In the genomic region with DNA sequence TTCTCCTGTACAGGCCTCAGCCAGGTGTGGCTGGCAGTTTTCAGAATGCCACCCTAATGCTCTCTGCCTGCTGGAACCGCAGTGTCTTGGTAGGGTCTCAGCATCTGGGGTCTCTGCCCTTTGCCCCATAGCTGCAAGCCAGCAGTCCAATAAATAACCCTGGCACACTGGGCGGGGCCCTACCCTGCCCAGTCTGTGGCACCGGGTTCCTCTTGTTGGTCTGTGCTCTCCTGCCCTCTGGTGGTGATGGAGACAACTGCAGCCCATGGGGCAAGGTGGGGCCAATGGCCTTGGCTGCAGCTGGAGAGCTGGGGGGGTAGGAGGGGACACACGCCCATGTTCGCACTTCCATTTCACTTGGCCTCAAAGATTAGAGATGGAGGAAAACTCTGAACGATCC, we compare ENCODE assay signal across 9 mouse cellular contexts.
DNase-seq lines count a peak whose midpoint lies in the region; ATAC-seq and TF ChIP-seq lines count a peak whose summit lies in the region.
"Had no signal": no experiment of that assay in that cellular context is flagged by ENCODE, and none has a peak within 500 bp of the region (broad histone marks: within the 10 kb centered on the region; RNA-seq: fewer than 3 reads in every experiment).

No protein-coding gene starts in this region.

- H3K9ac ChIP-seq in embryonic facial prominence, embryonic 12.5 days, result no peak overlapping the region
- H3K9ac ChIP-seq in kidney, postnatal 0 days (ENCODE audit: low read depth, low read length), result no peak overlapping the region
- H3K9ac ChIP-seq in liver, embryonic 11.5 days (ENCODE audit: low read depth, low read length), result no peak overlapping the region
- no peak overlapping the region for H3K9ac ChIP-seq in neural tube, embryonic 13.5 days
- no peak overlapping the region for H3K9ac ChIP-seq in stomach, embryonic 16.5 days (ENCODE audit: low read length)
- H3K9ac ChIP-seq: embryonic facial prominence, embryonic 13.5 days had no signal

- no peak overlapping the region for H3K4me3 ChIP-seq in embryonic facial prominence, embryonic 12.5 days
- no peak overlapping the region for H3K4me3 ChIP-seq in heart, embryonic 10.5 days
- no peak overlapping the region for H3K4me3 ChIP-seq in kidney, postnatal 0 days (replicated peaks; ENCODE audit: low read depth, low read length)
- H3K4me3 ChIP-seq in liver, embryonic 11.5 days (ENCODE audit: low read depth, low read length), result no peak overlapping the region
- H3K4me3 ChIP-seq in neural tube, embryonic 13.5 days, result no peak overlapping the region
- H3K4me3 ChIP-seq in stomach, embryonic 16.5 days (replicated peaks; ENCODE audit: low read length), result no peak overlapping the region
- H3K4me3 ChIP-seq: embryonic facial prominence, embryonic 13.5 days had no signal

- 0 out of 2 replicates have a peak, but pooled peaks have one; percentile 48 for ATAC-seq in embryonic facial prominence, embryonic 12.5 days (ENCODE audit: insufficient number of reproducible peaks, insufficient read depth, low FRiP score, low TSS enrichment)
- ATAC-seq in kidney, postnatal 0 days (replicated peaks; ENCODE audit: low FRiP score, low read depth), result peak; percentile 68
- no peak; the same call in 1 of the 2 replicates for ATAC-seq in liver, embryonic 11.5 days (replicated peaks; ENCODE audit: low FRiP score)
- 0 out of 2 replicates have a peak, but pooled peaks have one; percentile 21 for ATAC-seq in neural tube, embryonic 13.5 days (ENCODE audit: low read depth)
- ATAC-seq in stomach, embryonic 16.5 days (ENCODE audit: insufficient read depth, low FRiP score), result peak; percentile 54; the same call in 1 of the 2 replicates

- 26% methylated on average over 6 of the region's 6 CpGs for WGBS in embryonic facial prominence, embryonic 12.5 days
- 25% methylated on average over 6 of the region's 6 CpGs for WGBS in heart, embryonic 10.5 days
- 21% methylated on average over 6 of the region's 6 CpGs for WGBS in kidney, postnatal 0 days
- 17% methylated on average over 6 of the region's 6 CpGs for WGBS in liver, embryonic 11.5 days
- WGBS in neural tube, embryonic 13.5 days, result 30% methylated on average over 6 of the region's 6 CpGs
- WGBS in stomach, embryonic 16.5 days, result 22% methylated on average over 6 of the region's 6 CpGs

- no peak overlapping the region for H3K27ac ChIP-seq in embryonic facial prominence, embryonic 12.5 days
- no peak overlapping the region for H3K27ac ChIP-seq in heart, embryonic 10.5 days
- no peak overlapping the region for H3K27ac ChIP-seq in kidney, postnatal 0 days
- no peak overlapping the region for H3K27ac ChIP-seq in liver, embryonic 11.5 days (ENCODE audit: low read depth, low read length)
- H3K27ac ChIP-seq in neural tube, embryonic 13.5 days (replicated peaks), result no peak overlapping the region
- H3K27ac ChIP-seq in stomach, embryonic 16.5 days (ENCODE audit: low read length), result no peak overlapping the region
- H3K27ac ChIP-seq: embryonic facial prominence, embryonic 13.5 days had no signal

- H3K36me3 ChIP-seq in embryonic facial prominence, embryonic 12.5 days, result no peaks in the 10 kb centered on the region
- H3K36me3 ChIP-seq in heart, embryonic 10.5 days, result no peaks in the 10 kb centered on the region
- H3K36me3 ChIP-seq in kidney, postnatal 0 days (ENCODE audit: insufficient read depth, low read length), result no peaks in the 10 kb centered on the region
- no peaks in the 10 kb centered on the region for H3K36me3 ChIP-seq in liver, embryonic 11.5 days (ENCODE audit: control insufficient read depth, insufficient read depth, low read length)
- H3K36me3 ChIP-seq in neural tube, embryonic 13.5 days, result no peaks in the 10 kb centered on the region; the same call in 1 of the 2 replicates
- no peaks in the 10 kb centered on the region for H3K36me3 ChIP-seq in stomach, embryonic 16.5 days (ENCODE audit: control insufficient read depth, insufficient read depth, low read length)
- H3K36me3 ChIP-seq: embryonic facial prominence, embryonic 13.5 days had no signal

- no peaks in the 10 kb centered on the region for H3K9me3 ChIP-seq in embryonic facial prominence, embryonic 12.5 days
- H3K9me3 ChIP-seq in heart, embryonic 10.5 days, result no peaks in the 10 kb centered on the region
- H3K9me3 ChIP-seq in kidney, postnatal 0 days (replicated peaks; ENCODE audit: low read length), result no peaks in the 10 kb centered on the region
- H3K9me3 ChIP-seq in liver, embryonic 11.5 days (ENCODE audit: control insufficient read depth, low read length), result no peaks in the 10 kb centered on the region
- no peaks in the 10 kb centered on the region for H3K9me3 ChIP-seq in neural tube, embryonic 13.5 days
- no peaks in the 10 kb centered on the region for H3K9me3 ChIP-seq in stomach, embryonic 16.5 days (replicated peaks; ENCODE audit: control insufficient read depth, low read length)
- H3K9me3 ChIP-seq: embryonic facial prominence, embryonic 13.5 days had no signal

- H3K4me1 ChIP-seq in embryonic facial prominence, embryonic 12.5 days, result 0 out of 2 replicates have a peak, but pooled peaks cover 2% of the 10 kb centered on the region
- H3K4me1 ChIP-seq in heart, embryonic 10.5 days, result no peaks in the 10 kb centered on the region; the same call in 1 of the 2 replicates
- no peaks in the 10 kb centered on the region for H3K4me1 ChIP-seq in kidney, postnatal 0 days (replicated peaks; ENCODE audit: insufficient read depth, low read length)
- no peaks in the 10 kb centered on the region for H3K4me1 ChIP-seq in liver, embryonic 11.5 days (replicated peaks; ENCODE audit: control insufficient read depth, insufficient read depth, low read length)
- peaks cover 13% of the 10 kb centered on the region; the same call in 1 of the 2 replicates for H3K4me1 ChIP-seq in neural tube, embryonic 13.5 days (replicated peaks)
- H3K4me1 ChIP-seq in stomach, embryonic 16.5 days (ENCODE audit: control insufficient read depth, insufficient read depth, low read length), result peaks cover 2% of the 10 kb centered on the region; the same call in 1 of the 2 replicates

- H3K4me2 ChIP-seq in embryonic facial prominence, embryonic 12.5 days (replicated peaks), result no peak overlapping the region
- H3K4me2 ChIP-seq in kidney, postnatal 0 days (ENCODE audit: low read length), result no peak overlapping the region
- H3K4me2 ChIP-seq in liver, embryonic 11.5 days, result no peak overlapping the region
- H3K4me2 ChIP-seq in neural tube, embryonic 13.5 days, result no peak overlapping the region
- H3K4me2 ChIP-seq in stomach, embryonic 16.5 days (ENCODE audit: low read depth, low read length), result no peak overlapping the region
- H3K4me2 ChIP-seq: embryonic facial prominence, embryonic 13.5 days had no signal

- TF ChIP-seq CTCF in kidney, postnatal 0 days (IDR thresholded peaks at IDR 0.05; ENCODE audit: low read depth), result peak; percentile 92

- peak; percentile 81 to 82 for DNase-seq in B cell, adult 2 months
- peak; percentile 75 to 82 for DNase-seq in adrenal gland, postnatal 36 days
- DNase-seq in heart, embryonic 10.5 days (ENCODE audit: low spot score), result peak; percentile 89
- peak; percentile 62 for DNase-seq in kidney, postnatal 0 days (ENCODE audit: low spot score)
- DNase-seq in liver, embryonic 11.5 days (ENCODE audit: low spot score), result peak; percentile 64

- no peaks in the 10 kb centered on the region for H3K27me3 ChIP-seq in embryonic facial prominence, embryonic 12.5 days
- no peaks in the 10 kb centered on the region for H3K27me3 ChIP-seq in heart, embryonic 10.5 days (ENCODE audit: insufficient read depth, poor library complexity, severe bottlenecking)
- H3K27me3 ChIP-seq in kidney, postnatal 0 days (ENCODE audit: insufficient read depth, low read length), result no peaks in the 10 kb centered on the region
- H3K27me3 ChIP-seq in liver, embryonic 11.5 days (replicated peaks; ENCODE audit: control insufficient read depth, insufficient read depth, low read length), result no peaks in the 10 kb centered on the region
- H3K27me3 ChIP-seq in neural tube, embryonic 13.5 days, result no peaks in the 10 kb centered on the region
- H3K27me3 ChIP-seq in stomach, embryonic 16.5 days (ENCODE audit: control insufficient read depth, insufficient read depth, low read length), result no peaks in the 10 kb centered on the region
- H3K27me3 ChIP-seq: embryonic facial prominence, embryonic 13.5 days had no signal
